Mouse (Mus musculus) heart, embryonic 12.5 days (tissue): ENCODE measurements around the gene Trpm3. TPM values are rescaled to one million over a fixed set of nuclear protein-coding genes. Genes with fewer than 3 reads are reported as not detected.

Experiments
- ATAC-seq: fragments of 200-750 bp; cut with Nextera tagmentation; 2 replicates; pipeline ENCODE4 v1.8.0; 2017; ENCODE audit warnings: moderate TSS enrichment, moderate library complexity; ENCODE audit not compliant: insufficient number of reproducible peaks, low FRiP score
- H3K27ac ChIP-seq: fragments of 300-500 bp; sonication (generic); 2 replicates; pipeline ENCODE4 v1.5.1; 2016; ENCODE audit warnings: mild to moderate bottlenecking, moderate library complexity; ENCODE audit not compliant: poor library complexity, severe bottlenecking
- H3K27me3 ChIP-seq: fragments of 300-500 bp; sonication (generic); replicated peaks from 2 replicates; pipeline ENCODE4 v1.6.1; 2016; ENCODE audit warnings: mild to moderate bottlenecking, moderate library complexity
- H3K36me3 ChIP-seq: fragments of 300-500 bp; sonication (generic); 2 replicates; pipeline ENCODE4 v1.6.1; 2016; ENCODE audit warnings: mild to moderate bottlenecking, moderate library complexity
- H3K4me1 ChIP-seq: fragments of 300-500 bp; sonication (generic); replicated peaks from 2 replicates; pipeline ENCODE4 v1.6.1; 2016; ENCODE audit warnings: mild to moderate bottlenecking
- H3K4me2 ChIP-seq: fragments of 300-500 bp; sonication (generic); 2 replicates; pipeline ENCODE4 v1.6.1; 2016; ENCODE audit warnings: mild to moderate bottlenecking, moderate library complexity
- H3K4me3 ChIP-seq: fragments of 300-500 bp; sonication (generic); 2 replicates; pipeline ENCODE4 v1.5.1; 2016; ENCODE audit warnings: mild to moderate bottlenecking
- H3K9ac ChIP-seq: fragments of 300-500 bp; sonication (generic); 2 replicates; pipeline ENCODE4 v1.6.1; 2016; ENCODE audit warnings: mild to moderate bottlenecking, moderate library complexity
- H3K9me3 ChIP-seq: fragments of 300-500 bp; sonication (generic); replicated peaks from 2 replicates; pipeline ENCODE4 v1.6.1; 2016; ENCODE audit warnings: mild to moderate bottlenecking, moderate library complexity
- WGBS: fragments of 180-500 bp; shearing (Covaris S2); methylation state at CpG from one replicate; pipeline ENCODE4 v1.1.7; 2016; 5-methylcytosine and 5-hydroxymethylcytosine counted together
- polyA plus RNA-seq: library from polyadenylated mRNA; unstranded; fragments of >200 nt; fragmentation: Nextera tagmentation; extraction: Ambion mirVana; gene quantifications from 2 replicates; pipeline ENCODE4 v1.2.1, GENCODE M21; 2016

Trpm3 gene
- polyA plus RNA-seq, 1 experiment from 2014 or later = 1.0 TPM

DNA sequence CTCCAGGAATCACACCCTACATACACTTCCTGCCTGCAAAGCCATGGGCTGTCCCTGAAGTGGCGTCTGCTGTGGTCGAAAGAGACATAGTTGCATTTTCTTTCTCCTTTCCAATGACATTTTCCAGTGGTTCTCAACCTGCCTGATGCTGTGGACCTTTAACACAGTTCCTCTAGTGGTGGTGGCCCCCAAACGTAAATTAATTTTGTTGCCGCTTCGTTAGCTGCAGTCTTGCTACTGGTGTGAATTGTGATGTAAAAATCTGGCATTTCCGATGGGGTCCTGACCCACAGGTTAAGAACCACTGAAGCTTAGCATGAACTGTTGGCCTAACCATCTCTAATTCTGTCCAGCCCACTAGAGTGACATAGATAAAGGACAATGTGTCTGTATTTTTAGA lies 771.8 kb downstream of the Trpm3 start:
- no peak overlapping the region for H3K4me2 ChIP-seq
- H3K27me3 ChIP-seq = no peaks in the 10 kb centered on the region
- no peak for ATAC-seq
- H3K9ac ChIP-seq = no peak overlapping the region
- H3K9me3 ChIP-seq = no peaks in the 10 kb centered on the region
- no peak overlapping the region for H3K27ac ChIP-seq
- H3K4me1 ChIP-seq = peaks cover 5% of the 10 kb centered on the region
- WGBS = 74% methylated on average over 6 of the region's 6 CpGs
- H3K36me3 ChIP-seq = no peaks in the 10 kb centered on the region
- H3K4me3 ChIP-seq = no peak overlapping the region

GRCm38 (mm10) chr19:22912971-22913370 lies 774.1 kb downstream of the Trpm3 start:
- Histone ChIP-seq H3K27ac (no peak overlapping the region), H3K36me3 (no peaks in the 10 kb centered on the region), H3K27me3 (no peaks in the 10 kb centered on the region), H3K4me2 (no peak overlapping the region), H3K9ac (no peak overlapping the region), H3K4me1 (peaks cover 14% of the 10 kb centered on the region), H3K4me3 (no peak overlapping the region), H3K9me3 (no peaks in the 10 kb centered on the region)
- no peak for ATAC-seq
- WGBS = 83% methylated on average over 4 of the region's 4 CpGs

DNA sequence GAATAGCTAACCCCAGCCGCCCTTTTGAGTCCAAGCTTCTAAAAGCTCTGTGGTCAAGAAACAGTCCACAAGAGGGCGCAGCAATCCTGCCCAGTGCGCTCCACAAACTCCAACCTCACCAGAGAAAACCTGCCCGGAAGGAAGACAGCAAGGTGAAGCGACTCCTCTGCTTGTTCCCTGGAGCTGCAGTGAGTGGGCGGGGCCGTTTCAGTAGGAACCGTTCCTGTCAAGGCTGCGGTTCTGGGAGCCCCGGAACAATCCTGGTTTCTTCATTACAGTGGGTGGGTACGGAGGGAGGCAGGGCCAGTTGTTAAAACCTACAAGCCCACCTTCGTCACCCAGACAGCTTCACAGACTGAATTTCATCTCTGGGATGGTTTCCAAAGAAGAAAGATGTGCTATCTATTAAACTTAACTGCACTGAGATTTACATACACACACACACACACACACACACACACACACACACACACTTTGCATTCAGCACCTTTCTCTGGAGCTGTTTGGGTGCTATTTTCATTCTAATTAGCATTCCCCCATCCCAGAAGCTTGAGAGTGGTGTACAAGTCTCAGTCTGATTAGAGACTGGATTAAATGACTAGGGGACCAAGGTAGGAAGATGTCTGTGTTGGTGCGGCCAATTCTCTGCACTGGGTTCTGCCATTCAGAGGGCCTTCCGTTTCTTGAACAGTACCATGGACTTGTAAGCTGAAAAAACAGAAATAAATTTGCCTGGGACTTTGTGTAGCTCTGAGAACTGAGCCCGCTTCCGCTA lies 777.2 kb downstream of the Trpm3 start:
- no peaks in the 10 kb centered on the region for H3K36me3 ChIP-seq
- H3K9ac ChIP-seq = peak overlapping the region; percentile 39; the same call in 1 of the 2 replicates
- WGBS = 19% methylated on average over 16 of the region's 16 CpGs
- no peaks in the 10 kb centered on the region for H3K27me3 ChIP-seq
- H3K4me3 ChIP-seq = peak overlapping the region; percentile 34
- peak; percentile 6; the same call in 1 of the 2 replicates for ATAC-seq
- no peaks in the 10 kb centered on the region for H3K9me3 ChIP-seq
- H3K4me2 ChIP-seq = peak overlapping the region; percentile 62
- peaks cover 12% of the 10 kb centered on the region for H3K4me1 ChIP-seq
- peak overlapping the region; percentile 80 for H3K27ac ChIP-seq

- Histone ChIP-seq H3K9ac (no peak overlapping the region), H3K36me3 (no peaks in the 10 kb centered on the region), H3K27ac (peak overlapping the region; percentile 80), H3K27me3 (no peaks in the 10 kb centered on the region), H3K9me3 (no peaks in the 10 kb centered on the region), H3K4me3 (peak overlapping the region; percentile 34; the same call in 1 of the 2 replicates), H3K4me2 (peak overlapping the region; percentile 62), H3K4me1 (peaks cover 12% of the 10 kb centered on the region)
- 27% methylated on average over 18 of the region's 18 CpGs for WGBS
- ATAC-seq = peak; percentile 94
Observed at GRCm38 (mm10) chr19:22916643-22917344, 777.9 kb downstream of the Trpm3 start.

- H3K27ac ChIP-seq = peak overlapping the region; percentile 80
- H3K9me3 ChIP-seq = no peaks in the 10 kb centered on the region
- peaks cover 12% of the 10 kb centered on the region for H3K4me1 ChIP-seq
- H3K4me3 ChIP-seq = no peak overlapping the region
- ATAC-seq = no peak
- no peak overlapping the region for H3K4me2 ChIP-seq
- 61% methylated on average over 3 of the region's 3 CpGs for WGBS
- H3K36me3 ChIP-seq = no peaks in the 10 kb centered on the region
- no peaks in the 10 kb centered on the region for H3K27me3 ChIP-seq
- no peak overlapping the region for H3K9ac ChIP-seq
Observed at GRCm38 (mm10) chr19:22917345-22917735, 778.5 kb downstream of the Trpm3 start.

- 79% methylated on average over 5 of the region's 5 CpGs for WGBS
- Histone ChIP-seq H3K27me3 (no peaks in the 10 kb centered on the region), H3K4me1 (peaks cover 12% of the 10 kb centered on the region), H3K9me3 (no peaks in the 10 kb centered on the region), H3K9ac (no peak overlapping the region), H3K4me2 (no peak overlapping the region), H3K36me3 (no peaks in the 10 kb centered on the region), H3K27ac (no peak overlapping the region), H3K4me3 (no peak overlapping the region)
- no peak for ATAC-seq
Observed at GRCm38 (mm10) chr19:22920949-22921348, 782.1 kb downstream of the Trpm3 start.

GRCm38 (mm10) chr19:22922871-22923670 lies 784.2 kb downstream of the Trpm3 start:
- H3K9ac ChIP-seq = no peak overlapping the region
- no peaks in the 10 kb centered on the region for H3K4me1 ChIP-seq
- H3K4me2 ChIP-seq = no peak overlapping the region
- H3K27me3 ChIP-seq = no peaks in the 10 kb centered on the region
- no peak overlapping the region for H3K27ac ChIP-seq
- H3K4me3 ChIP-seq = no peak overlapping the region
- H3K9me3 ChIP-seq = no peaks in the 10 kb centered on the region
- no peaks in the 10 kb centered on the region for H3K36me3 ChIP-seq
- 75% methylated on average over 18 of the region's 18 CpGs for WGBS
- no peak for ATAC-seq

- Histone ChIP-seq H3K9me3 (no peaks in the 10 kb centered on the region), H3K4me3 (no peak overlapping the region), H3K9ac (no peak overlapping the region), H3K36me3 (no peaks in the 10 kb centered on the region), H3K27me3 (no peaks in the 10 kb centered on the region), H3K4me2 (no peak overlapping the region), H3K4me1 (peaks cover 5% of the 10 kb centered on the region; the same call in 1 of the 2 replicates), H3K27ac (no peak overlapping the region)
- no peak for ATAC-seq
- 64% methylated on average over 3 of the region's 3 CpGs for WGBS
Observed at GRCm38 (mm10) chr19:22925284-22925683, 786.4 kb downstream of the Trpm3 start.

DNA sequence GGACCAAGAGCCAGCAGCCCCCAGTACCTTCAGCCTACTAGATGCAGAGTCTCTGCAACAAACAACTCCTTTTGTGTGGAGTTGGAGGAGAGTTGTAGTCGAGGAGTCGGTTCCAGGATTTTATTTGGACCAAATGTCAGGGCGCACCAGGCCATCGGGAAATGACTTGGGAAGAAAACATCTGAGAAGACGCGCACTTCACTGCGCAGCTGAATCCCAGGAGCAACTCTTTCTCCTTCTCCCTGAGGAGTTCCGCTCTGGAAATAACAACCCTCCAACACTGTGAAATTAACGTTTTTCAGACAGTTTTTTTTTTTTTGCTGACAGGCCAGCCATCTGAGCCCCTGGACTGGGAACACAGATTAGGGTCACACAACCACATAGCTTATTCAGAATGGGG lies 787.9 kb downstream of the Trpm3 start:
- Histone ChIP-seq H3K36me3 (no peaks in the 10 kb centered on the region), H3K27me3 (no peaks in the 10 kb centered on the region), H3K4me2 (no peak overlapping the region), H3K9ac (no peak overlapping the region), H3K9me3 (no peaks in the 10 kb centered on the region), H3K4me1 (peaks cover 9% of the 10 kb centered on the region; the same call in 1 of the 2 replicates), H3K4me3 (no peak overlapping the region), H3K27ac (no peak overlapping the region)
- ATAC-seq = no peak
- WGBS = 82% methylated on average over 9 of the region's 9 CpGs

DNA sequence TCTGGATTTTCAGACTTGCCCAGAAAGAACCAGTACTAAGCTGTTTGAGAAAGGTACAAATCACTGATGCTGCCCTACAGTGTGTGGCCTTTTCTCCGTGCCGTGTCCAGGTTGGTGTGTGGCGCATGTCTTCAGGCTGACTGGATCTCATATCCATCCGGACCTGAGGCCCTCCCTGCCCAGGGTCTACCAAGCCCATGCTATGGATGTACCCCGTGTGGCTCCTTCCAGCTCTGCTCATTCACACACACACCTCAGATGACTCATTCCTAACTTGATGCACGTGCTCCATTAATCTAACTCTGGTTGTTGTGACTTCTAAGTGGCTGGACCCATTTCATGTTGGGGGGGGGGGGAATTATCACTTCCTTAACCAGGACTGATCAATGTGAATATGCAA lies 789.5 kb downstream of the Trpm3 start:
- Histone ChIP-seq H3K4me3 (no peak overlapping the region), H3K4me1 (peaks cover 9% of the 10 kb centered on the region; the same call in 1 of the 2 replicates), H3K9me3 (no peaks in the 10 kb centered on the region), H3K27ac (no peak overlapping the region), H3K36me3 (no peaks in the 10 kb centered on the region), H3K9ac (no peak overlapping the region), H3K4me2 (no peak overlapping the region), H3K27me3 (no peaks in the 10 kb centered on the region)
- 92% methylated on average over 6 of the region's 6 CpGs for WGBS
- no peak for ATAC-seq

GRCm38 (mm10) chr19:22929768-22930167 lies 790.9 kb downstream of the Trpm3 start:
- no peak for ATAC-seq
- no peak overlapping the region for H3K4me2 ChIP-seq
- no peaks in the 10 kb centered on the region for H3K36me3 ChIP-seq
- H3K27ac ChIP-seq = no peak overlapping the region
- no peak overlapping the region for H3K4me3 ChIP-seq
- 64% methylated on average over 6 of the region's 6 CpGs for WGBS
- H3K4me1 ChIP-seq = peaks cover 9% of the 10 kb centered on the region; the same call in 1 of the 2 replicates
- H3K9ac ChIP-seq = no peak overlapping the region
- no peaks in the 10 kb centered on the region for H3K9me3 ChIP-seq
- H3K27me3 ChIP-seq = no peaks in the 10 kb centered on the region
